Comparison of ENCODE assay signal across 18 mouse cellular contexts in the genomic region with DNA sequence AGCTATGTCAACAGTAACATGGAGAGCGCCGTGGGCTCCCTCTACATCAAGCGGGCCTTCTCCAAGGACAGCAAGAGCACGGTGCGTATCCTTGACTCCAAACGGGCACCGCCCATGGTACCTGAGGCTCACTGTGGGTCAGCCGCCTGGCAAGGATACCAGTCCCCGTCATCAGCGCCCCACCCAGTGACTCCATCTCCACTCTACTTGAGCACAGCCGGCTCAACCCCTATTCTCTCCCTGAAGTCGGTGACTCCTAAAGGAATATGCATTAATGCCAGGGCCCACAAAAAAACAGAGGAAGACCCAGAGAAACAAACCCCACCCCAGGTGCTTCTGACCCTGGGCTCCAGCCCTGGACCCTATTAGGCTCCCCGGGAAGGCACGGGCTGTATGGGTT. TPM values are rescaled to one million over a fixed set of nuclear protein-coding genes. Genes with fewer than 3 reads are reported as not detected.
"Had no signal": no experiment of that assay in that cellular context is flagged by ENCODE, and none has a peak within 500 bp of the region (broad histone marks: within the 10 kb centered on the region; RNA-seq: fewer than 3 reads in every experiment).

No protein-coding gene starts in this region.

- H3K9ac ChIP-seq: liver, embryonic 12.5 days; liver, embryonic 14.5 days; lung, embryonic 15.5 days; midbrain, embryonic 12.5 days; neural tube, embryonic 13.5 days; neural tube, embryonic 15.5 days had no signal

- H3K4me1 ChIP-seq: liver, embryonic 12.5 days; lung, embryonic 15.5 days; midbrain, embryonic 12.5 days; neural tube, embryonic 13.5 days; neural tube, embryonic 15.5 days had no signal

- H3K4me2 ChIP-seq: liver, embryonic 12.5 days; lung, embryonic 15.5 days; midbrain, embryonic 12.5 days; neural tube, embryonic 13.5 days; neural tube, embryonic 15.5 days had no signal

- H3K36me3 ChIP-seq: liver, embryonic 12.5 days; lung, embryonic 15.5 days; midbrain, embryonic 12.5 days; neural tube, embryonic 13.5 days; neural tube, embryonic 15.5 days had no signal

- ATAC-seq: liver, embryonic 12.5 days; midbrain, embryonic 16.5 days had no signal

- H3K9me3 ChIP-seq: liver, embryonic 12.5 days; lung, embryonic 15.5 days; midbrain, embryonic 12.5 days; neural tube, embryonic 13.5 days; neural tube, embryonic 15.5 days had no signal

- H3K27me3 ChIP-seq: lung, embryonic 15.5 days; midbrain, embryonic 12.5 days; neural tube, embryonic 13.5 days; neural tube, embryonic 15.5 days had no signal

- H3K4me3 ChIP-seq: liver, embryonic 12.5 days; lung, embryonic 15.5 days; midbrain, embryonic 12.5 days; myocyte; neural tube, embryonic 13.5 days; neural tube, embryonic 15.5 days had no signal

- DNase-seq: midbrain, embryonic 14.5 days; retina, postnatal 1 day; right cerebral cortex, adult 18-20 months; right cerebral cortex, postnatal 25 days; right cerebral cortex, postnatal 4 days; thymus, adult 18-20 months; thymus, postnatal 14 days; thymus, postnatal 36 days had no signal

- H3K27ac ChIP-seq: liver, embryonic 12.5 days; liver, embryonic 14.5 days; lung, embryonic 15.5 days; midbrain, embryonic 12.5 days; neural tube, embryonic 13.5 days; neural tube, embryonic 15.5 days had no signal

RNA-seq across cellular contexts. Expression of a gene that starts 37.5 kb away (rescaled TPM):
- polyA plus RNA-seq: midbrain, embryonic 14.5 days; midbrain, embryonic 16.5 days had no signal

RNA-seq across cellular contexts. Expression of a gene that starts 53.6 kb away (rescaled TPM):
- polyA plus RNA-seq: liver, embryonic 12.5 days; liver, embryonic 14.5 days; liver, embryonic 16.5 days; myocyte; small intestine, adult 2 months had no signal
